Mouse (Mus musculus): ENCODE measurements around the gene Zfp846. TPM values are rescaled to one million over a fixed set of nuclear protein-coding genes. Genes with fewer than 3 reads are reported as not detected.

Gene Zfp846
- total RNA-seq, 1 experiment from 2014 or later = 7.2 TPM

Other genes with a start within 250 kb of the Zfp846 start
- not detected in 3 replicates for gene Olfr18, start 245.2 kb upstream of the Zfp846 start, total RNA-seq (2017)
- gene Zfp560, start 196.1 kb upstream of the Zfp846 start, total RNA-seq (2017) = 5.3 to 23.0 TPM (median 13.5 TPM) in 3 replicates
- 27.5 to 45.4 TPM (median 31.6 TPM) in 3 replicates for gene Zfp26, start 121.1 kb upstream of the Zfp846 start, total RNA-seq (2017)
- 10.9 to 21.2 TPM (median 15.1 TPM) in 3 replicates for gene Zfp426, start 88.5 kb upstream of the Zfp846 start, total RNA-seq (2017)
- 27.5 to 43.8 TPM (median 36.4 TPM) in 3 replicates for gene Zfp266, start 59.9 kb upstream of the Zfp846 start, total RNA-seq (2017)
- gene Ubl5, start 61.6 kb downstream of the Zfp846 start, total RNA-seq (2017) = 124 to 185 TPM (median 175 TPM) in 3 replicates
- 12.6 to 30.1 TPM (median 19.3 TPM) in 3 replicates for gene Fbxl12, start 63.5 kb downstream of the Zfp846 start, total RNA-seq (2017)
- gene Pin1, start 70.8 kb downstream of the Zfp846 start, total RNA-seq (2017) = 7.1 to 11.7 TPM (median 8.4 TPM) in 3 replicates
- gene Olfm2, start 165.1 kb downstream of the Zfp846 start, total RNA-seq (2017) = not detected in 3 replicates
- 0.11 TPM in 1 of 3 replicates, not detected in the others for gene Col5a3, start 233.8 kb downstream of the Zfp846 start, total RNA-seq (2017)
- not detected in 3 replicates for gene Rdh8, start 237.2 kb downstream of the Zfp846 start, total RNA-seq (2017)

Data from monocyte, adult 5-6 weeks (primary cell).